Mouse (Mus musculus) embryonic fibroblast, embryonic 13.5 days (primary cell): ENCODE data around the gene Ptprd. TPM values are rescaled to one million over a fixed set of nuclear protein-coding genes. Genes with fewer than 3 reads are reported as not detected.
"Not testable (repeated sequence)": the region's sequence is repeated elsewhere in the genome, so short reads cannot be mapped to it uniquely, and the experiment has no call there.

Experiments
- H3K27ac ChIP-seq: 2 replicates; pipeline ENCODE4 v1.5.1; 2012; ENCODE audit warnings: low read length, control low read depth, inconsistent platforms; ENCODE audit not compliant: insufficient read depth
- H3K4me1 ChIP-seq: 2 replicates; pipeline ENCODE4 v1.6.1; 2011; ENCODE audit warnings: low read length; ENCODE audit not compliant: control insufficient read depth, insufficient read depth
- H3K4me3 ChIP-seq: 2 replicates; pipeline ENCODE4 v1.5.1; 2011; ENCODE audit warnings: mild to moderate bottlenecking, control low read depth, low read length; ENCODE audit not compliant: insufficient read depth
- CTCF ChIP-seq: IDR thresholded peaks from 2 replicates; pipeline ENCODE4 v1.5.1; 2011; ENCODE audit warnings: mild to moderate bottlenecking, control low read depth, low read length, moderate library complexity, borderline replicate concordance; ENCODE audit not compliant: insufficient read depth
- POLR2A ChIP-seq: IDR thresholded peaks from 2 replicates; pipeline ENCODE4 v1.6.1; 2011; ENCODE audit warnings: low read depth, mild to moderate bottlenecking, control low read depth, low read length, moderate library complexity
- polyA plus RNA-seq: library from polyadenylated mRNA; stranded (reverse); fragments of >200 nt; gene quantifications from 2 replicates; pipeline ENCODE4 v1.2.4, GENCODE M21; 2011; ENCODE audit warnings: low read depth; ENCODE audit not compliant: missing spikeins, insufficient read length

The Ptprd gene
- polyA plus RNA-seq, 1 experiment, result 39.3 TPM

GRCm38 (mm10) chr4:78002065-78002464, 209.7 kb downstream of the Ptprd start:
- Histone ChIP-seq H3K4me1 (no peaks in the 10 kb centered on the region), H3K4me3 (no peak overlapping the region), H3K27ac (no peak overlapping the region)
- no peak for TF ChIP-seq CTCF

GRCm38 (mm10) chr4:77992709-77993108, 219.1 kb downstream of the Ptprd start:
- H3K4me1 ChIP-seq, result no peaks in the 10 kb centered on the region
- TF ChIP-seq POLR2A (no peak), CTCF (no peak)
- no peak overlapping the region for H3K27ac ChIP-seq
- H3K4me3 ChIP-seq, result no peak overlapping the region

- TF ChIP-seq CTCF (no peak), POLR2A (no peak)
- H3K4me1 ChIP-seq, result no peaks in the 10 kb centered on the region
- H3K4me3 ChIP-seq, result no peak overlapping the region
- H3K27ac ChIP-seq, result no peak overlapping the region
Measured at GRCm38 (mm10) chr4:77982094-77982493, 229.7 kb downstream of the Ptprd start.

GRCm38 (mm10) chr4:77961711-77962110, 250.1 kb downstream of the Ptprd start:
- Histone ChIP-seq H3K4me3 (no peak overlapping the region), H3K27ac (no peak overlapping the region), H3K4me1 (no peaks in the 10 kb centered on the region)
- TF ChIP-seq POLR2A (no peak), CTCF (no peak)

GRCm38 (mm10) chr4:77889489-77889888, 322.3 kb downstream of the Ptprd start:
- TF ChIP-seq POLR2A (no peak), CTCF (no peak)
- H3K4me1 ChIP-seq, result no peaks in the 10 kb centered on the region
- H3K4me3 ChIP-seq, result no peak overlapping the region
- no peak overlapping the region for H3K27ac ChIP-seq

DNA sequence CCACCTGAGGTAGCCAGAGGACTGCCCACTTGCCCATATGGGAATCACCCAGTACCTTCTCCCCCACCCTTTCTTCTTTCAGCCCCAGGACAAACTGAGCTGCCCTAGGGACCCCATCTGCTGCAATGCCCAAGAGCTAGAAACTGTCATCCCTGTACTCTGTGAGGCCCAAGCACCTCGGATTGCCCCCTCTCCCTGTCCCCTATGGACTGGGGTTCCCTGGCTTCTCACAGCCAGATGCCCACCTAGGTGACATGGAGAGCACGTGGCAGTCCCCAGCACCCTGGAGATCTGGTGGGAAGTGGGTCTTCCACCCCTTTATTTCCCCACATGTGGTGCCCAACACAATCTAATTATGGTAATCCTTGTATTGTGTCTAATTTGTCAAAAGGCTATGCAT, 331.5 kb downstream of the Ptprd start:
- TF ChIP-seq CTCF (no peak), POLR2A (no peak)
- Histone ChIP-seq H3K4me3 (no peak overlapping the region), H3K27ac (no peak overlapping the region), H3K4me1 (no peaks in the 10 kb centered on the region)

GRCm38 (mm10) chr4:77861269-77861668, 350.5 kb downstream of the Ptprd start:
- H3K27ac ChIP-seq, result no peak overlapping the region
- no peaks in the 10 kb centered on the region for H3K4me1 ChIP-seq
- TF ChIP-seq POLR2A, result no peak
- TF ChIP-seq CTCF, result no peak
- no peak overlapping the region for H3K4me3 ChIP-seq

DNA sequence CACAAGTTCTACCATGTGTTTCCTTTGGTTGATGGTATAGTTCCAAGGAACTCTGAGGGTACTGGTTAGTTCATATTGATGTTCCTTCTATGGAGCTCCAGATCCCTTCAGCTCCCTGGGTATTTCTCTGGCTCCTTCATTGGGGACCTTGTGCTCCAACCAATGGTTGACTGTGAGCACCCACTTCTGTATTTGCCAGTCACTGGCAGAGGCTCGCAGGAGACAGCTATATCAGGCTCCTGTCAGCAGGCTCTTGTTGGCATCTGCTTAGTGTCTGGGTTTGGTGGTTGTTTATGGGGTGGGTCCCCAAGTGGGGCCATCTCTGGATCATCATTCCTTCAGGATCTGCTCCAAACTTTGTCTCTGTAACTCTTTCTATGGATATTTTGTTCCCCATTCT, 414.4 kb downstream of the Ptprd start:
- not testable (repeated sequence) for H3K4me1 ChIP-seq, H3K27ac ChIP-seq, H3K4me3 ChIP-seq

DNA sequence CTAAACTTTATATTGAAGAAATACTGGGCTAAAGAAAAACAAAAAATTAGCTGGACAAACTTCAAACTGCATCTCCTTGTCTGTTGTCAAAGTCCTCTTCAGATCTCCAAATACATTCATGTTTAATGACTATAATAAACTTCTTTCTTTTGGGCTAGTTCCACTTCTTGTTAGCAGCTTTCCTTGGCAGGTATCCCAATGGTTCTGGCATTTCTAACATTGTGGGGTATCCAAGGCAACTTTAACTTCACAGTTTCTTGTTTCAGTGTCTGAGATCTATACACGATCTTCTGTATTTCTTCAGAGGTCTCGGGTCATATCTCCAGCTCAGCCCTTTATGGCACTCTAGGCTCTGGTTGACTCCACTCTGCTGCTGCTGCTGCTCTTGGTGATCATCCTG, 434.5 kb downstream of the Ptprd start:
- no peak for TF ChIP-seq CTCF
- no peak for TF ChIP-seq POLR2A
- Histone ChIP-seq H3K27ac (no peak overlapping the region), H3K4me3 (no peak overlapping the region), H3K4me1 (no peaks in the 10 kb centered on the region)

- Histone ChIP-seq H3K27ac (no peak overlapping the region), H3K4me3 (no peak overlapping the region), H3K4me1 (no peaks in the 10 kb centered on the region)
- TF ChIP-seq CTCF (no peak), POLR2A (no peak)
Measured at GRCm38 (mm10) chr4:77763790-77764189, 448.0 kb downstream of the Ptprd start.

DNA sequence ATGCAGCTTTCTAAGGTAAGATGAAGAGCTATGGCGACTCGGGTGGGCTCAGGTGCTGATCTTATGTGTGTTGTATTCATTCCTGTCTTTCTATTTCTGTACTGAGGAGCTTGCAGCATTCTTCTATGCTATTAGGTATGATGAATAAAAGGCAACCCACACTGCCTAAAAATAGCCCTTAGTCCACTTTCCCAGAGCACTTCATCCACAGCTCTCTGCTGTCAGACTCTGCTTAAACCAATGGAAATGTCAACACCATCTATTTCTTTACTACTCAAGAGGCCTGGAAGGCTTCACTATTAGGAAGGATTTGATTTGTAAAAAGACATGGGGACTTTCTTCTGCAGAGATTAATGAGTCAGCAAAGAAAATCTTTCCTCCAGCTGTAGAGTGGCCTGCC, 468.4 kb downstream of the Ptprd start:
- TF ChIP-seq CTCF (no peak), POLR2A (no peak)
- H3K4me1 ChIP-seq, result no peaks in the 10 kb centered on the region
- H3K27ac ChIP-seq, result no peak overlapping the region
- H3K4me3 ChIP-seq, result no peak overlapping the region
